Mouse (Mus musculus) ovary, postnatal 36 days (tissue): ENCODE data around the gene Cyp17a1.

Experiments
- DNase-seq: peaks from one replicate; pipeline ENCODE4 v3.0.0; 2022; ENCODE audit warnings: low spot score, mixed read lengths

Cyp17a1 gene

DNA sequence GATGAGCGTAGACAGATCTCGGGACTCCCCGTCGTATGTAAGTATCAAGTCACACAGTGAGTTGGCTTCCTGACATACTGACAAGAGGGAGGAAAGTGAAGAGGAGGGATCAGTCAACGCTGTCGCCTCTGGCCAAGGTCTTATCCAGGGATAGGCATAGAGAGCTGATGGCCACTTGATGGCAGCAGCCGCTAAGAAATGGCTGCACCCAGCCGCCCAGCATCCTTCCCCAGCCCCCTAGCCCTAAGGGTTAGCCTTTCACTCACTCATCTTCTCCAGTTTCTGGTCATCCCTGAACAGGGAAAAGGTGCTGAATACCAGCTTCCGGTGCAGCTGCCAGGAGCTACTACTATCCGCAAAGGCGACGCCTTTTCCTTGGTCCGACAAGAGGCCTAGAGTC lies 2.3 kb downstream of the Cyp17a1 start:
- DNase-seq = peak; percentile 66

DNA sequence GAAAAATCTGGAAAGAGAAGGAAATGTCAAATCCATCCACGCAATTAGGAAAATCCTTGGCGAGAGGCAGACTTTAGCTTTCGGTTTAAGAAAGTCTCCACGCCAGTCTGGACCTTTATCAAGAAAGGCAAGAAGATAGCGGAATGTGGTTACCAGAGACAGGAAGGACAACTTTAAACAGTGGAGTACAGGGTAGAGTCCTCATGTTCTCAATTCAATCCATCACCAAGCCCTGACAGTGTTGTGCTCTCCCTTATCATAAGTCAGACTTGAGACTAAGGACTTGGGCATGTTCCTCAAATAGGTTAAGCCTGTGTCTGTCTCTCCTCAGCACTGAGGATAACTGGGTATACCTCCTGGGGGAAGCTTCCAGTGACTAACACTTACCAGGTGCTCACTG lies 3.2 kb downstream of the Cyp17a1 start:
- no peak for DNase-seq

DNA sequence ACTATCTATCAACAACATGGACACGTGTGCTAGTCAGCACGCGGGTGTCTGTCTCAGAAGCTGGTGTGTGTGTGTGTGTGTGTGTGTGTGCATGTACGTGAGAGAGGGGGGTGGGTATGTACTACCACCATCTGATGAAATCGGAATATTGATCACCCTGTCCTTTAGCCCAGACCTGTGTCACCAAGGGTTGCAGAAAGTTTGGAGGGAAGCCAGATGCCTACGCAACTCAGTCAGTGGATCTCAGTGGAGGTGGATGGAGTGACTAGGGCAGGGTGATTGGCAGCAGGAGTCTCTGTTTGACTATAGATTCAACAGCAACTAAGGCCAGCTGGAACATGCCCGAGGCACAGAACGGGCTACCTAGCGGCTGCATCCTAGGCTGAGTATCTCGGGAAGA lies 4.7 kb downstream of the Cyp17a1 start:
- DNase-seq = no peak

DNA sequence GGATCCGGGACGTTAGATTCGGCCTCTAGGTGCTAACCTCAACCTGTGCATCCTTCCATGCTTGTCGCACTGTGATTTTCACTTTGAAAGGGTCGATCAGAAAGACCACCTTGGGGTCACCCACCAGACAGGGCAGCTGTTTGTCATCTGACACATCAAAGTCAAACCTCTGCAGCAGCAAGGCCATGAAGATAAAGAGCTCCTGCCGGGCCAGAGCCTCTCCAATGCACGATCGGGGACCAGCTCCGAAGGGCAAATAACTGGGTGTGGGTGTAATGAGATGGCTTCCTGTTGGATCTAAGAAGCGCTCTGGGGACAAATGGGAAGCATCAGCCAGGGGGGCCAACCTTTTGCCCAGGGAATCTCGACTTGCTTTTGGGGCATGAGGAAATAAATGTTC lies 5.7 kb downstream of the Cyp17a1 start:
- no peak for DNase-seq

DNA sequence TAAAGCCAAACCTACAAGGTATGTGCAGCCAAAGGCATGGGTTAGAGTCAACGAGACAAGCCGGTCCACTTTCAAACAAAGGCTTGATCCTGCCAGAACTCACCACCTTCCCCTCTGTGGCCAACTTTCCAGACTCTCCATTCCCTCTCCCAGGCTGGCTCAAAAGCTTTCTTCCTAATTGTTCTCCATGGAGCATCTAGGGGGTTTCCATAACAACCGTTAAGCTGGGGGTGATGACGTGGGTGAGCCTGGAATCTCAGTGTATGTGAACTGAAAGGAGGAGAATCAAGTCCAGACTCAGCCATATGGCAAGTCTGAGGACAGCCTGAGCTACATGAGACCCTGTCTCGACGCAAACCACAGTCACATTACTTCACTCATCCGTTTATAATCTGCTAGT lies 7.5 kb downstream of the Cyp17a1 start:
- DNase-seq = no peak

DNA sequence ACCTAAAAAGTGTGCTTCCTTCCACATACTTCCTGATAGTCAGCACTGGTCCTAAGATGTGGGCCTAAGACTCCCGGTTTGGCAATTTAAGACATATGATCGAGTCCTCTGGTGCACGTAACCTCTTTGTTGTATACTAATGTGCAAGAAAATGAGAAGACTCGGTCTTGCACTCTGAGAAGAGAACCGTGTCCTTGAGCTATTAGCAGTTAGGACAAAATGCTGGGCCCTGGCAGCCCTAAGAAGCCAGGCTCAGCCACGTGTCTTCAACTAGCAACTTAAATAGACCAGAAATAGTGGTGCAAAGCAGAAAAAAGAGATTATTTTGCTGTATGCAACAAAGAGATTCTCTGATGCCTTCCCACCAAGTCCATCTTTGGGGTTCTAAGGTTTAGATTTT lies 10.2 kb downstream of the Cyp17a1 start:
- DNase-seq = no peak

DNA sequence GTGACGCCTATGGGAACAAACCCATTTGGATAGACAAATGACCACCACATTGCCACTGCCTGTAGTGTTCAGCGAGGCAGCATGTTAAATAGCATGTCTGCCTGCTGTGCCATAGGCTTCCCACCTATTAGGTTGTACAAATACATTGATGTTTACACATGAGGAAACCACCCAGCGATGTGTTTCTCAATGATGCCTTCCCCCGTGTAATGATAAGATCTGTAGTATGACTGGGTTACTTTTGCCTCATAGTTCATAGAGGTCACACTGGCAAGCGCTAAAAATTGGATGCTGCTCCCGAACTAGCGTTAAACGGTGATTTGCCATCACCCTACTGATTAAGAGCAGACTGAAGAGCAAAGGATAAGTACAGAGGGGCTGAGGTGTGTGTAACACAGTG lies 10.8 kb downstream of the Cyp17a1 start:
- DNase-seq = no peak

DNA sequence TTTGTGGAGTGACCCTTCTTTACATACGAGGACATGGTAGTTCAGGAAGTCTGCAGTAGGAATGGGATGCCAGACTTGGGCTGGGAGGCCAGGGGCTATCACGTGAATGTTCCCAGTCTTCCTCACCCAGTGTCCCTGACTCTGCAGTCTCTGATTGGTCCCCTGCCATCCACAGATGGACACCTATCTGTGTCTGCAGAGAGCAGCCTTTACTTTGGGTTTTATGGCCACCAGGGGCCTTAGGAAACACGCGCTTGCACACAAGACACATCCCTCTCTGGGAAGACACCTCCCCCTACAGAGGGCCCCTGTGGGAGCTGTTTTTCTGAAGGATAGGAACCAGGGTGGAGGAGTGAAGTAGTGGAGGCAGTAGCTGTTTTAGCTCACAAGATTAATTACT lies 11.5 kb downstream of the Cyp17a1 start:
- no peak for DNase-seq

DNA sequence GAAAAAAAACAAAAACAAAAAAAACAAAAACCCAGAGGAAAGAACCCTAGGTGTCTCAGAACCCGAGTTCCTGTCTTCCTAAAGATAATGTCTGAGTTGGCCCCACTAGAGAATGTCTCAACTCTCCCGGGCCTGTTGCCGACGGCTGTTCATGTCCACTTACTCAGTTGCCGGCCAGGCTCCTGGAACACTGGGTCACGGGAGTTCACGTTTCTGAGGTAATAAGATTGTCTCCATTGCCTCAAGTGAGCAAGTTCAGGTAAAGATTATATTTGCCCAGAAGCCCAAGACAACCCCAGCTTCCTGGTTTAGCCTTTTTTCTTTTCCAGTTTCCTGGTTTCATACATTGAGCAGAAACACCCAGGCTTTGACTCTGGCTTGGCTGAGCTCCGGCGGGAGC lies 14.1 kb downstream of the Cyp17a1 start:
- DNase-seq = no peak

DNA sequence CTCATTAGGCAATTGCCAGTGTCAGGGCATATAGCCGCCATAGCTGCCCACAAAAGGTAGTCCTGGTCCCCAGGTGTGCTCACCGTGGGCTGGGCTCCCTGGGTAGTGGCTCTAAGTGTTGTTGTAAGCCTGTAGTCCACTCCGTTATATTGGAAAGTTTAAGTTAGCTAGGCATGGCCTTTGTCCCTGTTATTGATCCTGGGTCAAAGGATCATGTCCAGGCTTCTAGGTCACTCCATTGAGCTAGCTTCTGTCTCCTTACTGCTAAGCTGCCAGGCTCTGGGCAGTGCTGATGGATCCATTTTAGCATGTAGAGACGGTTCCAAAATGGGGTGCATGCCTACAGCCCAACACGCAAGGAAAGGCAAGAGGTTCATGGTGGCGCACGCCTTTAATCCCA lies 14.6 kb downstream of the Cyp17a1 start:
- no peak for DNase-seq

DNA sequence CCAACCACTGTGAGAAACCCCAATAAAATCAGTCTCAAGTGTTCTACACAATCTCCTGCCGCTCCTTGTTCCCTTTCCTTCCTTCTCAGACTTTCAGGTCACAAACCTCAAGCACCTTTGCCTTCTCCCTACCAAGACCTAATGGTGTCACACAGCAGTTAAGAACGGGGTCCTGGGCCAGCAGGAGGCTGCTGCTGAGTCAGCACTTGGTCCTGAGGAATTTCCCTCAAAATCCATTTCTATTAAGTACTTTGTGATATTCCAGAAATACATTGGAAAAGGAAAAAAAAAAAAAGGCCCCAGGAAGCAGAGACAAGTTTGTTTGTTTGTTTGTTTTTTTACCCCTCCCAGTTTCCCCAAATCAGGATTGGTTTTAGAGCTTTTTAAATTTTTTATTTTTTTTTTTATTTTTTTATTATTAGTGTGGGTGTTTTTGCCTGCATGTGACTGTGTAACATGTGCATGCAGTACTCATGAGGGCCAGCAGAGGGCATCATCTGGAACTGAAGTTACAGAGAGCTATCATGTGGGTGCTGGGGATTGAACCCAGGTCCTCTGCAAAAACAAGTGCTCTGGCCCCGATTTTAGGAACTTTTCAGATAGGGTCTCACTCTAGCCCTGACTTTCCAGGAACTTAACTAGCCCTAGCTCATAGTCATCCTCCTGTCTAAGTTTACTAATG lies 15.5 kb downstream of the Cyp17a1 start:
- DNase-seq = no peak

DNA sequence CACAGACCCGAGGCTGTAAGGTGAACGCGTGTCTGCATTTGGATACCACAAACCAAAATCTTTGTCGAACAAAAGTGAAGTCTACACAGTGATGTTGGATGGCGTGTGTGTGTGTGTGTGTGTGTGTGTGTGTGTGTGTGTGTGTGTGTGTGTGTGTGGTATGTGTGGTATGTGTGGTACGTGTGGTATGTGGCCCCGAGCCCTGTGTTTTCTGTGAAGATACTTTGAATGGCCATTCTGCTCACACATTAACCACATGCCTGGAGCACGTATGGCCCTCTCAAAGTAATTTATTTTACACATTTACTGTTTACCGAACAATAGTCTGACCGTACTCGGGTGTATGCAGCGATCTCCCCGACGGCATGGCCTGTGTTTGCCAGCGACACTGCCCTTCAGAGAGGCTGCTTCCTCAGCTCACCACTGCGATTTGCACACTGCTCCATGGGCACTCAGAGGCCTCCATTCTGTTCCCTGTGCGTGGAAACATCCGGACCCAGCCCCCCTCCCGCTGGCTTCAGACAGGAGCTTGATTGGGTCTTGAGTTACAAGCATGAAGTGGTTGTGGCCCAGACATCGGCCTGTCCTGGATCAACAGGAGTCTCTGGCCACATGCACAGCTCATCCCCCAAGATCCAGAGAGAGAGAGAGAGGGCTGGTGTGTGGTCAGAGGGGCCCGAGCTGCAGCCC lies 16.7 kb downstream of the Cyp17a1 start:
- DNase-seq = no peak

DNA sequence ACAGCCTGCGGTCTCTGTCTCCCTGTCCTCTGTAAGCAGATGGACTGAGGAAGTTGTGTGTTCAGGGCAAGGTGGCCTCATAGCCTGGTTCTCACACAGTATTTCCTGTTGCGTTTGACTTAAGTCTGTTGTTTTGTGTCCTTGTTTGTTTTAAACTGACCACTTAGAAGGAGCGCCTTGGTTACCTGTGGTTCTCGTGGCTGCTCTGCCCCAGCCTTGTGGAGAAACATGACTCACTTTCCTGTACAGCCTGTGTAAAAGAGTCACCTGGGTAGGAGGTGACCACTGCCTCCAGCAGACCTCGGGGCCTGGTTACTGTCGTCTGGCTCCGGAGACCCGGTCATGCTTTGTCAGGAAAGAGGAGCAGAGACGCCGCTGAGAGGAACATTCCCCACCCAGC lies 17.3 kb downstream of the Cyp17a1 start:
- no peak for DNase-seq

DNA sequence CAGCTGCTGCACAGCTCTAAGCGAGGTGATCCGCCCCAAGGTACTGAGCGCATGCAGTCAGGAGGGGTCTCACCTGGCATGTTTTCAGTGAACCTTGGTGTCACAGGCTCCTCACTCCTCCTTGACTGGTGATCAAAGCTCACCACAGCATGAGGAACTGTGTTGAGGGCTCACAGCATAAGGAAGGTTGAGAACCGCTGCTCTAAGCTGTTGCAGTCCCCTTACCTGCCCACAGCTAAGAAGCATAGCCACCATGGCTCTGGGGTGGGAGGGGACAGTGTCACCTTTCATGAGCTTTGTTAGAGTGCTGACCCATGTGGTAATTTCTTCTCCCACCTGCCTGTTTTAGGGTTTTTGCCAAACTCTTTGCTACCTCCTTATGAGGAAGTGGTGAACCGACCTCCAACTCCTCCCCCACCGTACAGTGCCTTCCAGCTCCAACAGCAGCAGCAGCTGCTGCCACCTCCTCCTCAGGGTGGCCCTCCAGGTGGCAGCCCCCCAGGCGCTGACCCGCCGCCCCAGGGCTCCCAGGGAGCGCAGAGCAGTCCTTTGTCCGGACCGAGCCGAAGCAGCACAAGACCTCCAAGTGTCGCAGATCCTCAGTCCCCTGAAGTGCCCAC lies 19.2 kb downstream of the Cyp17a1 start:
- DNase-seq = no peak

DNA sequence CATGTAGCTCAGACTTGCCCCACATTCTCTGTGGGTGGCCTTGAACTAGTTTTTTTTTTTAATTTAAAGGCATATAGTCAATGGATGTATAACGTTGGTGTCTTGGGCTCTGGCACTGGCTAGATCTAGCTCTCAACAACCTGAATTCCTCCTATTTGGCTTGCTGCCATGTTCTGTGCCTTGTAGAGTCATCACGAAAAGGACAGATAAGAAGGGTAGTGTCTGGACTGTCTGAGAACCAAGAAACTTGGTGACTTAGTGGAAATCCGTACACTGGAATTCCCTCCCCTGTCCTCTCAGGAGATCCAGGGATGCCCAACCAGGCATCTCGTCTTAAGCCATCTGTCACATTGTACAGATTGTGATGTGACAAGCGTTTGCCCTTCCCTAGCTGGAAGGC lies 19.8 kb downstream of the Cyp17a1 start:
- DNase-seq = no peak

DNA sequence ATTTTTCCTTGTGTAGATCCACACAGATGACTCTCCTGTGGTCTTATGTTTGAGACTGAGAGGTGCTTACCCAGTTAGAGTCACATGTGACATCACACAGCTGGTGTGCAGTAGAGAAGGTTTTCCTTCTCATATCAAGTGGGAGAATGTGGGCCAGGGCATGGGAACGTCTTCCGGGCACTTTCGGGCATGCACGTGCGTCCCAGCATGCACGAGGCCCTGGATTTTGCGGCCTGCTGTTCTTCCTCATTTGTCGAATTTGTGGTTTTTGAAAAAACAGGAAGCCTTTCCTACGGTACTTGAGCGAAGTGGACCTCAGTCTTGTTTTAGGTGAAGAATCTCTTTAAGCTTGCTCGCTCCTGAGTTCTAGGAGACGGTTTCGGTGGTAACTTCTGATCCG lies 24.4 kb downstream of the Cyp17a1 start:
- no peak for DNase-seq

DNA sequence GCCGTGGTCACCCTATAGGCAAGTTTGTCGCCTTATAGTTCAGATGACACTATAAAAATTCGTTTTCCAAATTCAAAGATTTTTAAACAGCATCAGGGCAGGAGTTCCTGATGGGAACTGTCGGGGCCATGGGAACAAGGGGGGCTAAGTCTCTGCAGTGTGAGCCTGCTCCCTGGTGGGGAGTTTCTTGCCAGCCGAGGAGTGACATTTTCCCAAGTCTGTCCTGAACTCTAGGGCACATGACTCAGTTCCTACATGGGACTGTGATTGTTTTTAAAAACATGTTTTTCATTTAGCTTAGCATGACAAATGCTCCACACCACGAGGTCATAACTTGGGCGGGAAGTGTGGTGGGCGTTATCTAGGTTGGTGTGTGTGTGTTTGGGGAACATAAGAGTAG lies 25.1 kb downstream of the Cyp17a1 start:
- no peak for DNase-seq

DNA sequence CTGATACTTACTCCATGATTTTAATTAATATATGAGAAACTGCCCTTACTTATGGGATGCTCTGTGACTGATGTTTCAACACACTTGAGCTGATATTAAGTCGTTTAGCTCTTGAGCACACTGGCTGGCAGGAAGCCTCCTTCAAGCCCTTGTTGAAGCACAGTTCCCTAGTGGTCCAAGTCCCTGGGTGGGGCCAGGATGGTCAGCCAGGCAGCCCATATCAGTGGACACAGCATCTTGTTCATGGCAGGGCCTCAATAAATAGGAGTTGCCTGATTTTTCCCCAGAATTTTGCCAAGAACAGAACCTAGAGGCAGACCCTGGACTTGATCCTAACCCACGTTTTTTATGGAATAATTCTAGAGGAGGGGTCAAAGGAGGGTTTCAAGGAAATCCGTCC lies 25.7 kb downstream of the Cyp17a1 start:
- DNase-seq = no peak

DNA sequence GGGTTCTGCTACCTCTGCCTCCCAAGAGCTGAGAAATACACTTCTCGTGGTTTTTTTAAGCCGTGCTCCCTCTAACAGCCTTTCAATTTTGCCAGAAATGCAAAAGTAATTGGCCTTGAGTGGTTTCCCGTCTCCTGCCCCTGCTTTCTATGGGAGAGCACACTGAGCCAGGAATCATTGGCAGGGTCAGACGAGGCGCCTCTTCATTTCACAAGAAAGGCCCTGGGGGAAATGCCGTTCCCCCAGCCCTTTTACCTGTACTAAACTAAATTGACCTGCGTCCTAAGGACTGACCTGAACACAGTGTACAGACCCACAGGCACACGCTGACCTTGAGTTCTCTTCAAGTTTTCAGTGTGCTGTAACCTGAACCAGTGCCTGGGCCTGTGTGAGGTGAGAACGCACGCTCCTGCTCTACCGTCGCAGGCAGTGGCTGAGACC lies 26.9 kb downstream of the Cyp17a1 start:
- no peak for DNase-seq

DNA sequence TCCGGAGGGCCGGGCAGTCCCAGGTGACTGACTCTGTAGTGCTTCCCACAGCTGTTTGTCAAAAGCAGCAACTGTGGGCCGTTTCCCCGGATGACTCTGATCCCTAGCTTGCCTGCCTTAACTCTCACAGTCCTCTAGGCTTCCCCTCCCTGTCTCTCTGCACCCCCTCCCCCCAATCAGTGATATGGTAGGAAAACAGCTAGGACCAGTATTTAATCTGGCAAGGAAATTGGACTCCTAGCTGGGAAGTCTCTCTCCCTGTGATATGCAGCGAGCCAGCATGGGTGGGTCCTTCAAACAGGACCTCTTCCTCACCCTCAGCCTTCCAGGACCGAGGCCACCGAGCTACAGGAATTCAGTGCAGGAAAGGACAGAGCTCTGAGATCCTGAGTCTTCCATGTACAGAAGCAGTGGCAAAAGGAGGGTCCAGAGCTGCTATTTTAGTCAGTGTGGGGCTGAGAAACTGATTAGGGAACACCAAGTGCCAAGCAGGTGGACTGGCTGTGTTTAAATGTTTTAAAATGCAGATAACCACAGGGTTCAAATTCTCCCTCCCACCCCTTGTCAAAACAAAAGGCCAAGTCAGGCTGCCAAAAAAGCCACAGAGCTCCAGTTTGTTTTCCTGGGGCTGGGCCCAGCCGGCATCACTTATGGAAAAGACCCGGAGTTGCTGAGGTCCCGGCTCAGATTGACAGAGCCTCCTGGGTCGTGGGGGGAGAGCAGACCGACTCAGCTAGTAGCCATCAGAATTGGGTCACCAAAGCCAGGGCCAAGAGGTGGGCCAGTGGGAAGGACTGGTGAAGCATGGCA lies 28.0 kb downstream of the Cyp17a1 start:
- peak; percentile 54 for DNase-seq

DNA sequence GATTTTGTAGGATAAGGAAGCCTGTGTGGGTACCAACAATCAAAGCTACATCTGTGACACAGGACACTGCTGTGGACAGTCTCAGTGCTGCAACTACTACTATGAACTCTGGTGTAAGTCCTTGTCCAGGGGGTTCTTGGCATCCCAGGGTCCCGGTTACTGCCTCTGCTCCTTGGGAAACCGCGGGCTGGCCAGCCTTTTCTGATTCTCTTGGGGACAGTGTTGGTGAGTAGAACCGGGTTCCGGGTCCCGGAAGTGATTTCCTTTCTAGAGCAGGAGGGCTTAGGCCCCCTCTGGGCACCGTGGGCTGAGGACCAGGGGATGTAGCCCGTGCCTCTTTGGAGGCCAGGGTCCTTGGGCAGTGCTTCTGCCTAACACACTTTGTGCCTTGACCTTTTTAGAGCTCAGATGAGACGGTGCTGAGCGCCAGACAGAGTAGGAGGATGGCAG lies 28.6 kb downstream of the Cyp17a1 start:
- DNase-seq = no peak

DNA sequence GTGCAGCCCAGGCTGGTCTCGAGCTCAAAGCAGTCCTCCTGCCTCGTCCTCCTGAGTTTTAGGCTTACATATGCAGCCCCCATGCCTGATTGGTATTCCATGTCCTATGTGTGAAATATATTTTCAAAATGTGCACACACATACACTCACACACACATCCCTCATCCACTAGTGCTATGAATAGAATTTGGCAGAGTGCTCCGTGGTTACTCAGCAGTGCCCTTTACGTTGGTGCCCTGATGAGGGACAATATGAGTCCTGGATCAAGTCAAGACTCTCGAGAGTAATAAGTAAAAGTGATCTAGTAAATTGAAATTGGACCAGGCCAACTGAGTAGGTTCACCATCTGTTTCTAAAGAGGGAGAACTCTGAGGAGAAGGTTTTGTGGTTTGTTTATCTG lies 29.7 kb downstream of the Cyp17a1 start:
- no peak for DNase-seq
